ENCODE assay signal across 20 mouse cellular contexts in genomic region chr4:47227101-47227500, GRCm38 (mm10). TPM values are rescaled to one million over a fixed set of nuclear protein-coding genes. Genes with fewer than 3 reads are reported as not detected.
DNase-seq lines count a peak whose midpoint lies in the region; ATAC-seq and TF ChIP-seq lines count a peak whose summit lies in the region.
"Had no signal": no experiment of that assay in that cellular context is flagged by ENCODE, and none has a peak within 500 bp of the region (broad histone marks: within the 10 kb centered on the region; RNA-seq: fewer than 3 reads in every experiment).

No protein-coding gene starts in this region.

- H3K9me3 ChIP-seq in forebrain, embryonic 15.5 days, result no peaks in the 10 kb centered on the region
- no peaks in the 10 kb centered on the region for H3K9me3 ChIP-seq in forebrain, embryonic 13.5 days (replicated peaks)
- no peaks in the 10 kb centered on the region for H3K9me3 ChIP-seq in kidney, postnatal 0 days (replicated peaks; ENCODE audit: low read length)
- no peaks in the 10 kb centered on the region for H3K9me3 ChIP-seq in midbrain, embryonic 10.5 days (replicated peaks)
- H3K9me3 ChIP-seq in midbrain, embryonic 11.5 days (ENCODE audit: control insufficient read depth, low read length), result no peaks in the 10 kb centered on the region
- H3K9me3 ChIP-seq: embryonic facial prominence, embryonic 12.5 days; heart, embryonic 10.5 days; hindbrain, embryonic 10.5 days had no signal

- no peak for DNase-seq in heart, adult 2 months
- DNase-seq in heart, postnatal 36 days, result no peak
- DNase-seq in kidney, postnatal 0 days (ENCODE audit: low spot score), result no peak
- no peak for DNase-seq in kidney, postnatal 10 days
- DNase-seq in midbrain, embryonic 10.5 days (ENCODE audit: low spot score), result no peak
- DNase-seq in midbrain, embryonic 11.5 days (ENCODE audit: low spot score, missing footprints), result no peak
- DNase-seq: adrenal gland, postnatal 10 days; B cell, adult 2 months; cerebellum, adult 11 months; cerebellum, adult 8-10 months; cerebellum, postnatal 25 days had no signal

- no peak for TF ChIP-seq EP300 in heart, adult 2 months (IDR thresholded peaks at IDR 0.05; ENCODE audit: insufficient read depth, low read depth, low read length)

- H3K4me2 ChIP-seq in forebrain, embryonic 15.5 days (replicated peaks), result no peak overlapping the region
- no peak overlapping the region for H3K4me2 ChIP-seq in forebrain, embryonic 13.5 days
- H3K4me2 ChIP-seq in kidney, postnatal 0 days (ENCODE audit: low read length), result no peak overlapping the region
- no peak overlapping the region for H3K4me2 ChIP-seq in midbrain, embryonic 11.5 days
- H3K4me2 ChIP-seq: embryonic facial prominence, embryonic 12.5 days; hindbrain, embryonic 14.5 days had no signal

- 0 out of 2 replicates have a peak overlapping the region, but pooled peaks have one; percentile 2 for H3K27ac ChIP-seq in forebrain, embryonic 15.5 days (replicated peaks)
- no peak overlapping the region for H3K27ac ChIP-seq in forebrain, embryonic 13.5 days
- peak overlapping the region; percentile 36; the same call in 1 of the 2 replicates for H3K27ac ChIP-seq in heart, adult 2 months
- H3K27ac ChIP-seq in kidney, postnatal 0 days, result peak overlapping the region; percentile 60
- 0 out of 2 replicates have a peak overlapping the region, but pooled peaks have one; percentile 6 for H3K27ac ChIP-seq in midbrain, embryonic 10.5 days (replicated peaks)
- no peak overlapping the region for H3K27ac ChIP-seq in midbrain, embryonic 11.5 days (ENCODE audit: low read depth, low read length)
- H3K27ac ChIP-seq: embryonic facial prominence, embryonic 12.5 days; heart, embryonic 10.5 days; hindbrain, embryonic 10.5 days; hindbrain, embryonic 14.5 days had no signal

- no peak overlapping the region for H3K4me3 ChIP-seq in forebrain, embryonic 15.5 days
- H3K4me3 ChIP-seq in forebrain, embryonic 13.5 days, result no peak overlapping the region
- H3K4me3 ChIP-seq in heart, adult 2 months, result no peak overlapping the region
- H3K4me3 ChIP-seq in kidney, postnatal 0 days (replicated peaks; ENCODE audit: low read depth, low read length), result no peak overlapping the region
- no peak overlapping the region for H3K4me3 ChIP-seq in midbrain, embryonic 10.5 days
- no peak overlapping the region for H3K4me3 ChIP-seq in midbrain, embryonic 11.5 days (ENCODE audit: low read depth, low read length)
- H3K4me3 ChIP-seq: embryonic facial prominence, embryonic 12.5 days; heart, embryonic 10.5 days; hindbrain, embryonic 10.5 days had no signal

- no peak overlapping the region for H3K9ac ChIP-seq in forebrain, embryonic 15.5 days (replicated peaks)
- H3K9ac ChIP-seq in forebrain, embryonic 13.5 days, result no peak overlapping the region
- H3K9ac ChIP-seq in heart, adult 2 months (ENCODE audit: low read depth, low read length), result no peak overlapping the region
- no peak overlapping the region for H3K9ac ChIP-seq in kidney, postnatal 0 days (ENCODE audit: low read depth, low read length)
- no peak overlapping the region for H3K9ac ChIP-seq in midbrain, embryonic 11.5 days (ENCODE audit: low read length)
- H3K9ac ChIP-seq: embryonic facial prominence, embryonic 12.5 days; hindbrain, embryonic 14.5 days had no signal

- intact Hi-C loops in heart, adult 2 months (cut with DNase I), result loop anchor here (2.0 kb wide), 1 partner anchor 18 kb away; the partner anchor contains the start of gene Col15a1
- intact Hi-C loops in heart, postnatal 36 days (cut with DNase I), result no loop called here

- no peak for ATAC-seq in forebrain, embryonic 15.5 days (replicated peaks)
- no peak for ATAC-seq in forebrain, embryonic 13.5 days
- ATAC-seq in kidney, postnatal 0 days (replicated peaks; ENCODE audit: low FRiP score, low read depth), result no peak
- ATAC-seq in midbrain, embryonic 11.5 days (ENCODE audit: low FRiP score), result no peak
- ATAC-seq: CD4-positive, CD25-positive, alpha-beta regulatory T cell, adult 4 months; intestine, postnatal 0 days had no signal

- TF ChIP-seq POLR2A in heart, adult 2 months (IDR thresholded peaks at IDR 0.05; ENCODE audit: insufficient read depth, low read depth, low read length), result no peak

- peaks cover 18% of the 10 kb centered on the region; the same call in 1 of the 2 replicates for H3K4me1 ChIP-seq in forebrain, embryonic 15.5 days
- peaks cover 12% of the 10 kb centered on the region; the same call in 1 of the 2 replicates for H3K4me1 ChIP-seq in forebrain, embryonic 13.5 days
- H3K4me1 ChIP-seq in heart, adult 2 months (ENCODE audit: control insufficient read depth, insufficient read depth, low read length), result peaks cover 7% of the 10 kb centered on the region
- peaks cover 19% of the 10 kb centered on the region for H3K4me1 ChIP-seq in kidney, postnatal 0 days (replicated peaks; ENCODE audit: insufficient read depth, low read length)
- peaks cover 20% of the 10 kb centered on the region for H3K4me1 ChIP-seq in midbrain, embryonic 10.5 days
- peaks cover 2% of the 10 kb centered on the region; the same call in 1 of the 2 replicates for H3K4me1 ChIP-seq in midbrain, embryonic 11.5 days (ENCODE audit: control insufficient read depth, insufficient read depth, low read length)
- H3K4me1 ChIP-seq: hindbrain, embryonic 10.5 days had no signal

- 74% methylated on average over 4 of the region's 4 CpGs for WGBS in forebrain, embryonic 15.5 days
- WGBS in forebrain, embryonic 13.5 days, result 75% methylated on average over 4 of the region's 4 CpGs
- 60% methylated on average over 4 of the region's 4 CpGs for WGBS in heart, adult 2 months
- WGBS in kidney, postnatal 0 days, result 58% methylated on average over 4 of the region's 4 CpGs
- 78% methylated on average over 4 of the region's 4 CpGs for WGBS in midbrain, embryonic 10.5 days
- 67% methylated on average over 4 of the region's 4 CpGs for WGBS in midbrain, embryonic 11.5 days

- no peak for TF ChIP-seq CTCF in heart, adult 2 months (IDR thresholded peaks at IDR 0.05)
- TF ChIP-seq CTCF in kidney, postnatal 0 days (IDR thresholded peaks at IDR 0.05; ENCODE audit: low read depth), result no peak

- no peaks in the 10 kb centered on the region for H3K79me2 ChIP-seq in heart, adult 2 months (replicated peaks; ENCODE audit: control insufficient read depth, insufficient read depth, low read length)

- no peaks in the 10 kb centered on the region for H3K36me3 ChIP-seq in forebrain, embryonic 15.5 days
- no peaks in the 10 kb centered on the region for H3K36me3 ChIP-seq in forebrain, embryonic 13.5 days (ENCODE audit: poor library complexity, severe bottlenecking)
- H3K36me3 ChIP-seq in heart, adult 2 months (ENCODE audit: control insufficient read depth, insufficient read depth, low read length), result no peaks in the 10 kb centered on the region
- no peaks in the 10 kb centered on the region for H3K36me3 ChIP-seq in kidney, postnatal 0 days (ENCODE audit: insufficient read depth, low read length)
- H3K36me3 ChIP-seq in midbrain, embryonic 10.5 days, result no peaks in the 10 kb centered on the region
- H3K36me3 ChIP-seq in midbrain, embryonic 11.5 days (ENCODE audit: control insufficient read depth, insufficient read depth, low read length), result no peaks in the 10 kb centered on the region
- H3K36me3 ChIP-seq: embryonic facial prominence, embryonic 12.5 days; G1E; heart, embryonic 10.5 days; hindbrain, embryonic 10.5 days had no signal

- H3K27me3 ChIP-seq in forebrain, embryonic 15.5 days, result no peaks in the 10 kb centered on the region
- no peaks in the 10 kb centered on the region for H3K27me3 ChIP-seq in forebrain, embryonic 13.5 days
- no peaks in the 10 kb centered on the region for H3K27me3 ChIP-seq in heart, adult 2 months (ENCODE audit: control insufficient read depth, insufficient read depth, low read length)
- H3K27me3 ChIP-seq in kidney, postnatal 0 days (ENCODE audit: insufficient read depth, low read length), result no peaks in the 10 kb centered on the region
- no peaks in the 10 kb centered on the region for H3K27me3 ChIP-seq in midbrain, embryonic 10.5 days (ENCODE audit: low read depth, poor library complexity, severe bottlenecking)
- no peaks in the 10 kb centered on the region for H3K27me3 ChIP-seq in midbrain, embryonic 11.5 days (ENCODE audit: control insufficient read depth, insufficient read depth, low read length)
- H3K27me3 ChIP-seq: embryonic facial prominence, embryonic 12.5 days had no signal

RNA-seq across cellular contexts. Expression of gene Col15a1, which starts 19.1 kb away (rescaled TPM):
- polyA plus RNA-seq in forebrain, embryonic 15.5 days (2015; fragmentation: Nextera tagmentation; extraction: Ambion mirVana), result 1.4 and 3.1 TPM in 2 replicates
- polyA plus RNA-seq in forebrain, embryonic 13.5 days (2015; fragmentation: Nextera tagmentation; extraction: Ambion mirVana), result 2.3 and 2.4 TPM in 2 replicates
- 10 to 100 TPM; 36.9 to 86.4 TPM for total RNA-seq in heart, adult 2 months (2021)
- polyA plus RNA-seq in heart, adult 2 months (2012; rRNA removed), result 97.6 and 161 TPM in 2 replicates
- total RNA-seq in heart, postnatal 36 days (2021), result 100 to 1,000 TPM in 1 of 2 experiments, 10 to 100 TPM in 1; 91.2 to 101 TPM
- polyA plus RNA-seq in kidney, postnatal 0 days (2015; fragmentation: Nextera tagmentation; extraction: Ambion mirVana), result 46.5 and 51.7 TPM in 2 replicates
- polyA plus RNA-seq in midbrain, embryonic 10.5 days (2016; fragmentation: Nextera tagmentation; extraction: Ambion mirVana), result 2.5 and 2.7 TPM in 2 replicates
- 2.9 TPM in 2 replicates for polyA plus RNA-seq in midbrain, embryonic 11.5 days (2014; fragmentation: Nextera tagmentation; extraction: Ambion mirVana)
- polyA plus RNA-seq: G1E had no signal

Comparison
In these comparisons a context has a peak if more than half of its experiments do, and no peak if none do; other contexts are left out.
1. H3K27ac ChIP-seq: peak in forebrain, embryonic 15.5 days (single experiment), heart, adult 2 months (single experiment), kidney, postnatal 0 days (single experiment) and midbrain, embryonic 10.5 days (single experiment); none in forebrain, embryonic 13.5 days (single experiment) and midbrain, embryonic 11.5 days (single experiment).
2. RNA of gene Col15a1, which starts 19.1 kb away (polyA plus RNA-seq): 97.6 to 161 TPM in heart, adult 2 months and 46.5 to 51.7 TPM in kidney, postnatal 0 days; 1.4 to 3.1 TPM in forebrain, embryonic 15.5 days, 2.9 TPM in midbrain, embryonic 11.5 days, 2.5 to 2.7 TPM in midbrain, embryonic 10.5 days and 2.3 to 2.4 TPM in forebrain, embryonic 13.5 days; every median in the first group is over 10 times any median in the second.